Mouse (Mus musculus) T-helper 1 cell (primary cell): Measurements from ENCODE around the gene Als2cr12.
"Not testable (repeated sequence)": the region's sequence is repeated elsewhere in the genome, so short reads cannot be mapped to it uniquely, and the experiment has no call there.

Experiments used
- in situ Hi-C: fragments of 300-600 bp; cut with MboI, MseI; formaldehyde crosslinking; loops from one replicate; pipeline ENCODE4 v1.15.1; 2025; ENCODE audit warnings: high pct_unique_total_duplicates

The Als2cr12 gene

DNA sequence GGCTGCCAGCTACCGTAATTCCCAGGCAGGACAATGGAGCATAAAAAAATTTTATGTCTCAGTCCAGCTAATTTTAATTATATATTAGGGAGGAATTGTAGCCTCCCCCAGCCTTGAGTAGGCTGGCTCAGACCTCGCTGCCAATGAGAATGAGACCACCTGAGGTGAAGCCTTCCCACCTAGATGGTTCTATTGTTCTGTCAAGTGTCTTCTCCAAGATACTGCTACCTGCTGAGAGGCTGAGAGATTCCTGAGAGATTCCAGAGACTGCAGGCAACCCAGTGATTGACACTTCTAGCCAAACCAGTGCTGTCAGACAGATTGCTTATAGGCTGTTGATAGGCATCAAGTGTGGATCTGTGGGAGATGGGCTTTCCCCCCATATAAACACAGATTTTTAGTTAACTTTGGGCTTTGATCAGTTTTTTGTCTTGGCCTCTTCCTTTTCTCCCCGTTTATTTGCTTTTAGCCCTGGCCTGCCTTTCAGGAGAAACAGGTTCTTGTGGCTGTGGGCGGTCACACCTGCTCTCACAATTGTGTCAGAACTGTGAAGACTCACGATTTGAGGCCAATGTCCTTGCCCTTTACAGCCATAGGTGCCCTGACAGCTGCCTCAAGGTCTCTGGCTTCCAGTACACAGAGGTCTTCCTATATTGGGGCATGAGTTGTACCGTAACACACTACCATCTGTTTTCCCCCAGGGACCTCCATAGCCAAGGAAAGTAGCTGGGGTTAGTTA, 5.6 kb downstream of the Als2cr12 start:
- in situ Hi-C loops: no loop called here

DNA sequence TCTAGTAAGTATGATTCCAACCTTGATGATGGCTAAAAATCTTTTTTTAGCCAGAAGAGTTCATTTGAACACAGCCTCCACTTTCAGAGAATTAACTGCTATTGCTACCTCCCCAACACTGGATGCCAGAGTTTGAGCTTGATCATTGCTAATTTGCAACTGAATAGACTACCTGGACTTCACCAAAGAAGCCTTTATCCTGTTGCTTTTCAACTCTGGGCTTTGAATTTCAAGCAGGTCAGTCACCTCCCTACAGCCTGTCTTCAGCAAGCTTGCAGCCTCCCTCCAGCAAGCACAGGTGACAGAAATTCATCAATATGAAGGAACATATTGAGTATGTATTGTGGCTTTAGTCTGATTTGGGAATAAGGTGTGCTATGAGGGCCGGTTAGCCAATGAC, 6.4 kb downstream of the Als2cr12 start:
- in situ Hi-C loops: no loop called here

DNA sequence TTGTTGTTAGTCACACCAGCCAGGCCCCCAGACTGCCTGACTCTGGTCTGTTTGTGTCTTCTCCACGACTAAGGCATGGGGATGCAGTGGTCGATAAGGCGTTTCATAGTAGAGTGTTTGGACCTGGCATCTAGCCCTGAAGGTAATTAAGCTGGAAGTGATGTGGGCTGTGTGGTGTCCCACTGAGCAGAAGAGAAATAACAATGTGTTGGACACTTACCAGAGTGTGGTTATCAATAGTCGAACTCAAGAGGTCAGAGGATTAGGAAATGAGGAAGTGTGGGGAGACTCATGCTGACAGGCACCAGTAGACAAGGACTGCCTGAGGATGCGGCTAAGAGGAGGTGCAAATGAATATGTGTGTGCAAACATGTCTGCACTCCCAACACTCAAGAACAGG, 17.4 kb downstream of the Als2cr12 start:
- in situ Hi-C loops: loop anchor here (5.0 kb wide), 1 partner anchor 116 kb away; no protein-coding TSS in a partner anchor

DNA sequence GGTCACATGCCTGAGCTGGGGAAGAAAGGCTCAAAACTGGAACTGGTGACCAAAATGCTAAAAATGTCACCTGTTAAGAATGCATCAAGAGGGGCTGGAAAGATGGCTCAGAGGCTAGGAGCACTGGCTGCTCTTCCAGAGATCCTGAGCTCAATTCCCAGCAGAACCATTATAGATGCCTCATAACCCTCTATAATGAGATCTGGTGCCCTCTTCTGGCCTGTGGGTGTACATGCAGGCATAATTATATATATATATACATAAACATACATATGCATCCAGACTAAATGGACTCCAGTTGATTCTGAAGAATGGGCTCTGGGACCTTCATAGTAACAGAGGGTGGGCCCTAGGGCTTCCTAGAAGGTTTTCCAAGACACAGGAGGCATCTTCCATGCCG, 18.2 kb downstream of the Als2cr12 start:
- in situ Hi-C loops: loop anchor here (5.0 kb wide), 1 partner anchor 115 kb away; no protein-coding TSS in a partner anchor

DNA sequence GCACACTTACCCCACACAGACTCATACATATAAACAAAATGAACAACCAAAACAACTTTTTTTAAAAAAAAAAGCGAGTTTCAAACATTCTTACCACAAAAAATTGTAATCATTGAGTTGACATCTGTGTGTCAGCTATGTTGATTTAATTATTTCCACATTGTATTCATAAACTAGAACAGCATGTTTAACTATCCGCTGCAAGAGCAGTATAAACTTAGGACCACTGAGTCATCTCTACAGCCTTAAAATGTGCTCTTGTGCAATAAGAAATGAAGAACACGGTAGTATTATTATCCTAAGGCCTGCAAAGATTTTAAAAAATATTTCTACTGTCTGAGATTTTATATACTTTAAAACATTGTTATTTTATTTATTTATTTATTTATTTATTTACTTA, 20.8 kb downstream of the Als2cr12 start:
- in situ Hi-C loops: loop anchor here (5.0 kb wide), 1 partner anchor 113 kb away; no protein-coding TSS in a partner anchor

DNA sequence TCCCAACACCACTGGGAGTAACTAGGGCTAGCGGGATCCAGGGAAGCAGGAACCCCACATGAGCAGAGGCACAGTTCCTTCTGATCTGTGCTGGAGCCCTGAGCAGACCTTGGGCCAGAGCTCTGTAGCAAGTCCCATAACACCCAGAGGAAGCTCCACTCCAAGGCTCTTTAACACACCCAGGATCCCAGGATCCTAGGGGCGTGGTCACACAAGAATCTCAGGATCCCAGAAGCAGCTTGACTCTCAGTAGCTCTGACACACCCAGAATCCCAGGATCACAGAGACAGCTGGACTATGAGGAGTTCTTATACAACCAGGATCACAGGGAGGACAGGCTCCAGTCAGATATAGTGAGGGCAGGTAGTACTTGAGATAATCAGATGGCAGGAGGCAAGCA, 23.7 kb downstream of the Als2cr12 start:
- in situ Hi-C loops: loop anchor here (5.0 kb wide), 1 partner anchor 50 kb away; no protein-coding TSS in a partner anchor

DNA sequence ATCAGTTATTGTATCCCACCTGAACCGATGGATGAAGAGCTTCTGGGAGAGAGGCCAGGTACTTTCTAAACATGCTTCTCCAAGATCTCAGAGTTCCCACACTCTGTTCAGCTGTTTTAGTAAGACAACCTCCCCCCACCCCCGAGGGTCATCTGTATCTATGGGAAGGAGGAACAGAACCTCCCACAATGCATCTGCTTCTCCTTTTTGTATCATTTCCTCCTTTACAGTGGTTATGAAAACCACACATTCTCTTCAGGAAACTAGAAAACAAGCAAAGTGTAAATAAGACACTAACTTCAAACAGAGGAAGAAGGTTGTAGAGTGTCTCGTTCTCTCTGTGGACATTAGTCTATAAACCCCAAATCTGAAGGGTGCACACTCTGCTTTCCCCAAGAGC, 26.2 kb downstream of the Als2cr12 start:
- in situ Hi-C loops: loop anchor here (5.0 kb wide), 1 partner anchor 47 kb away; no protein-coding TSS in a partner anchor

DNA sequence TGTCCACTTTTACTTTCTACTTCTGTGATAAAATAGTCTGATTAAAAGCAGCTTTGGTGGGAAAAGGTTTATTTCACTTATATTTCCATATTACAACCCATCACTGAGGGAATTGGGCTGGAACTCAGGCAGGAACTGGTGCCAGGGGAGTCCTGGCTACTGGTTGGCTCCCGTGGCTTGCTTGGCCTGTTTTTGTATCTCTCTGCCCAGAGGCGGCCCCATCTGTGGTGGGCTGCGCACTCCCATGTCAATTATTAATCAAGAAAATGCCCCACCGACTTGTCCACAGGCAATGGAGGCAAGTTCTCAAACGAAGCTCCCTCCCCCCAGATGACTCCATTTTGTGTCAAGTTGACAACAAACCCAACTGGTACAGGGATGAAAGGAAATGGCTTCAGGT, 27.6 kb downstream of the Als2cr12 start:
- in situ Hi-C loops: no loop called here

DNA sequence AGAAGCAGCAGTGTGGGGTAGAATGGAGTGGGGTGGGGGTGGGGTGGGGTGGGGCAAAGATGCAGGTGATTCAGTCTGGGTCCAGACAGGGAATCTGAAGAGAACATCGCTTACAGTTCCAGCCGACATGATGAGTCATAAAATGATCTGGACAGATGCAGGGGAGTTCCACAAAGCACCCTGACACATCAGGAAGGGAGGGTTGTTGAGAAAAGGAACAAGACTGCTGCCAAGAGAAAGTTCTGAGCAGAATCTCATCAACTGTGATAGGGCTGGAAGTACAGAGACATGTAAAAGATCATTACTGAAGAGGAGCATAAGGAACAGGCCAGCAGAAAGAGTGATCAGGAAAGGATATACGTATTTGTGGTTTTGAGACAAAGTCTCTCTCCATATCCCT, 32.4 kb downstream of the Als2cr12 start:
- in situ Hi-C loops: loop anchor here (5.0 kb wide), 1 partner anchor 189 kb away; no protein-coding TSS in a partner anchor

DNA sequence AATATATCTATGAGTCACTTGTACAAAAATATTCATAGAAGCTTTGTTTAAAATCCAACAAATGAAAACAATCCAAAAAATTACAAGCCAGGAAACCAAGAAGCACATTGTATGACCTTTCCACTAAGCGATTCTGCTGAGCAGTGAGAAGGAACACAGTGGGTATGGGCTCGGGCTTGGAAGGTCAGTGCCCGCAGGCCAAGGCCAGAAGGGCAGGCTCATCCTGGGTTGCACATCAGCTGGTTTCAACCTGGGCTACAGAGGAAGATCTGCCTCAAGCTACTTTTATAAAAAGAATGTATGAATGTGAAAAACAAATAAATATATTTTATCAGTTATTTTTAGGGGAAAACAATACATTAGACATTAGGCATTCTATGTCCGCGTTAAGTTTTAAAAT, 33.1 kb downstream of the Als2cr12 start:
- in situ Hi-C loops: loop anchor here (5.0 kb wide), 1 partner anchor 190 kb away; no protein-coding TSS in a partner anchor

DNA sequence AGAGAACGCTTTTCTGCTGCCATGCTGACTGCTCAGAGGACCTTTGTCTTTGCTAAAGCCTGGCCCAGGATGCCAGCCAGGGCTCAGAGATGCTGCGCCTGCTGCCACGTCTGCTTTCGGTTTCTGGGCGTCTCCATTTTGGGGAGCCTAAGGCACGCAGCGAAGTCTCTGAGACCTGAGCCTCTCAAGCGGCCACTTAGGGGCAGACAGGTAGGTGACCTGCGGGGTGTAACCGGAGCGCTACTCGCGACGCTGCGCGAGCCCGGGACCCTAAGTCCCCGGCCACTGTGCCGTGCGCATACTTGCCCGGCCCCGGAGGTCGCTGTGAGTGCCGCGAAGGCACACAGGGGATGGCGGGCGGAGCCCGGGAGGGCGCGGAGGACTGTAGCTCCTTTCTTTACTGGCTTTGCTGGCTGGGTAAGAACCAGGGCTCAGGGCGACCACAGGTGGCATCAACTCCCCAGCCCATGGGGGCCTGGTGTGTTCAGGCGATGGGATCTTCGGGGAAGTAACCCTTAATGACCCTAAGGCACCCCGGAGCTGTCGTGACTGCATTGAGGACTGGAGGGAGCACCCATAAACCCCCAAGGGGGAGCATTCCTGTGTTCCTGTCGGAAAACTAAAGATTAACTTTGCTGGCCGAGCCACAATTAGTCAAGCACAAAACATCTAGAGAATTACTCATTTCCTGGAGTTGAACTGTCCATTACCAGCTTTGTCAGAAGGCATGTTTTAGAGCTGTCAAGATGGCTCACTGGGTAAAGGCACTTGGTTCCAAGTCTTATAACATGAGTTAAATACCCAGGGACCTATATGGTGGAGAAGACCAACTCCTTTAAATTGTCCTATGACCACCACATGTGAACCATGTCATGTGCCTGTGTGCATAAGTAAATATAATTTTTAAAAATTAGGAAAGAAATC, 43.0 kb downstream of the Als2cr12 start:
- in situ Hi-C loops: no loop called here

DNA sequence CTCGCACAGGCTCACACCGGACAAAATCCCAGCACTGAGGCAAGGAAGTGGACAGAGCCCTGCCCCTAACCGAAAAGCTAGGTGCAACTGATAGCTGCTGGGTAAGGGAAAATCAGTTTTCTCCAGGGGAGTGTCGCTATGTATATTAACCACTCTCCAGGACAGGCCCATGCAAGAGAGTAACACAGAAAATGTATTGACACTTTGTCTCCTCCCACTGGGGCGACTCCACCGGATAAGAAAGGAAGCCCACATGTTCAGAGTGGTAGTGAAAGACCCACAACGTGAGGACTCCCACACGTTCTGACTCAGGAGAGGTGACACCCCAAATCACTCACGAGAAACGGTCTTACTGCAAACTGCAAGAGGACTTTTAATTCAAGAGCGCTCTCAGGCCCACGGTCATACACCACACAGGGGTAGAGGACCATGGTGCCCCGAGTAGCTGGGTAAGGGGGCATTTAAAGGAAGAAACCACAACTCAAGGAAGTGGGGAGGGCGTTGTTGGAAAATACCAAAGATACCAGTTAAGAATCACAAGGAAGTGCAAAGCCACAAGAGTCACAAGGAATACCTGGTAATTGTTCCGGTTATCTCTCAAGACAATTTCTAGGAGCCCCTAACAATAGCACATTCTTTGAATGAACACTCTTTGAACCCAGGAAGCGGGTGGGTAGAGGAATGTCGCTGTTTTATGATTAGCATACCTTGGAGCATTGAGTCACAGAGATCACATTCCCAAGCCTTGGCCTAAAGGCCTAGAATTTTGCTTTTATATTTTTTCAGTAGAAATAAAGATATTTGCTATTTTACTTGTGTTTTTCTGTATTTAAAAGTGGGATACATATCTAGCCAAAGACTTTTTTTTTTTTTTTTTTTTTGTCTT, 44.0 kb downstream of the Als2cr12 start:
- in situ Hi-C loops: not testable (repeated sequence)

DNA sequence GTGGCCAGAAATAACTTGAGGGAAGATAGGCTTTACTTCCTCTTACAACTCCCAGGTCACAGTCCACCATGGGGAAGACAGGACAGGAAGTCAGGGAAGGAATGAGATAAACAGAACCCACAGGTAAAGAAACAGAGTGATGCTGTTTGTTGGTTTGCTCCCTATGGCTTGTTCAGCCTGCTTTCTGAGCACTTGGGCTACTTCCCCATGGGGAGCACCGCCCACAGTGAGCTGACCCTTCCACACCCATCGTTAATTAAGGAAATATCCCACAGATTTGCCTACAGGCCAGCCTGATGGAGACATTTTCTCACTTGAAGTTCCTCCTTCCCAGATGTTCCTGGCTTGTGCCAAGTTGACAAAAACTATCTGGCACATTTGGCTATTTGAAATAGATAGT, 66.9 kb downstream of the Als2cr12 start:
- in situ Hi-C loops: not testable (repeated sequence)

DNA sequence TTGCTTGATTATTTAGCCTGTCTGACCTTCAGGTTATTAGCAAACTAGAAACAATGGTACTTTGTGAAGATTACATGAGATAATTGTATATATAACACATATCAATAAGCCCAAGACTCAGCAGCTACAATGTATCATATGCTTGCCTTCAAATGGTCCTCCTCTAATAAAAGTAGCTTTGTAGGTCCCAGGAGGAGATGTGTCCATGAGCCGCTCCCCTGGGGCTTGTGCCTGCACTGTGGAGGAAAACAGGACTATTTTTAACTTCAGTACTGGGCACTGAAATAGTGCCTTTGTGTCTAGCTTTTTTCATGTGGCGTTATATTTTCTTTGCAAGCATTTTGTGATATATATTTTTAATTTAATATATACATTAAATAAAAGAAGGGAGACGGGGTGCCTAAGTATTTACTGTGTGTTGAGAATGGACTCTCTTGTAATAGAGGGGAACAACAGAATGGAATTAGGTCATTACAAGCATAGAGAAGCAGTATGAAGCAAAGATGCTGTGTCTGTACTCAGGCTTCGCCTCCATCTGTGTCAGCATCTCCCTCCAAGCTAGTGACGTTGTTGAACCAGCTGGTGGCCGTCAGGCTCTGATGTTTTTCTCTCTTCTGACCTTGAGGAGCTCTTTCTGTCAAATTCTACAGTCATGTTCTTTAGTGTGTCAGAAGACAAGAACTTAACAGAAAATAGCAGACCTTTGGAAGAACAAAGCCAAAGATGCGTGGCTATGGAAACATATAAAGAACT, 73.6 kb downstream of the Als2cr12 start:
- in situ Hi-C loops: loop anchor here (5.0 kb wide), 1 partner anchor 50 kb away; no protein-coding TSS in a partner anchor

DNA sequence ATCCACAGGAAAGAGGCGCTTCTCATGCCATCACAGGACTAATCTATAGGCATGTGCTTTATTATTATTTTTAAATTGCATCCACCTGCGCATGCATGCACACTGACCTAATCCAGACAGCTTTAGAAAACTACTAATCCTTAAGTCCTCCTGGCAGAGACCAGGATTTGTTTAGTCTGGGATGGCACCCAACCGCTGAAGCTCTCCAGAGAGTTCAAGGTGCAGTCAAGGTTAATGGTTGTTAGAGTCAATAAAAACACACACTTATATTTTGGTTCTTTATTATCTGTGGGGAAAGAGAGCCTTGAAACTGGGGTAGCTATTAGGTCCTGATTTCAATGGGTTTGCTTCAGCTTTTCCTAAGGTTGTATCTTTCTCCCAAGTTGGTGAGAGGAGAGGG, 74.5 kb downstream of the Als2cr12 start:
- in situ Hi-C loops: loop anchor here (5.0 kb wide), 1 partner anchor 51 kb away; no protein-coding TSS in a partner anchor

DNA sequence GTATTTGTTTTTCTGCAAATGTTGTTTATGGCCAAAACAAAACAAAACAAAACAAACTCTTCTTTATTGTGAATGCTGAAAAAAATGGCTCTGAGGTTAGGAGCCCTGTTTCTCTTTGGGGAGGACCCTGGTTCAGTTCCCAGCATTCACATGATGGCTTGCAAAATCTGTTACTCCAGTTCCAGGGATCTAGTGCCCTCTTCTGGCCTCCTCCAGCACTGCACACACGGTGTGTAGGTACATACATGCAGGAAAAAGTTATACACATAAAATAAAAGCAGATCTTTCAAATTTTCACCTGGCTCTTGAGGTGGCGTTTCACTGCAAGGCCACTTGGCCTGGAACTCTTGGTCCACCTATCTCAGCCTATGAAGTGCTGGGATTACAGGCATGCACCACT, 77.0 kb downstream of the Als2cr12 start:
- in situ Hi-C loops: no loop called here

DNA sequence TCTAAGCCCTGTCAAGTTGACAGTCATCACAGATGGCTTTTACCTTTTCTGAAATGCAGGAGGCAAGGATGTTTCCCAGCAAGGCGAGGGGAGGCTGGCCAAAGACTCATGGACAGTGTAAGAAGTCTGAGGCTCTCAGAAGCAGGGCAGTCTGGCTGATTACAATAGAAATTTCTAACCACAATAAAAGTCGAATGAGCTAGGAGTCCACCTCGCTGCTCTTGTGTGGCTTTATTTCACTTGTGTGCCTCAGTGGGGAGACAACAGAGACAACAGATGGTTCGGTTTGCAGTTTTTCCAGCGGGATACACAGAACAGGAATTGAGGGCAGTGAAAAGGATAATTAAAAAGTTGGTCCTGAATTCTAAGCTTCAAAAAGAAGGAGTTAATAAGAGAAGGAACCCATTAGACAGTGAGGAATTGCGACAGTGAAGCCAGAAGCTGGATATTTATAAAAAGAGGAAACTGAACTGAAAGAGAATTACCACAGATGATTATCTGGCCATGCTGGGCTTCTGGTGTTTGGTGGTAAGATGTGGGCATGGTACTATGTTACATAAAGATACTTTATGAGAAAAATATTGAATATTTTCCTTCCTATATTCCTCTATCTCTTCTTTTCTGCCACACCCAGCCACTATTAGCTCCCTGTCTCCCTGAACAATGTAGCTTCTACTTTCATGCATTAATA, 77.7 kb downstream of the Als2cr12 start:
- in situ Hi-C loops: no loop called here

DNA sequence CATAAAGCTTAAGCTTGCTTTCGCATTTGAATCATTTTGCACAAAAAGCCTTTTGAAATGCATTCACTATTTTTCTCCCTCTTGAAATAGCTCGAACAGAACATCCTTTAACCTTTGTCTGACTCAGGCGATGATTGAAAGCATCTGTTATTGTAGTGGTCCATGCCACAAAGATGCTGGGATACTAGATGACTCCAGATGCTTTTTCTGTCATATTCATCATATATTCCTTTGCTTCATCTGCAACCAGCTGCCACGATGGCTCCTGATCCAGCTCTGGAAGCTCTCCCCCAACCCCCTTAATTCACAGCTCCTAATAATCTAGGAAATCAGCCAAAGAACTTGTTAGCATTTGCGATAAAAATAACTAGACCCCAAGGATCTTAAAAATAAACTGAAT, 78.7 kb downstream of the Als2cr12 start:
- in situ Hi-C loops: no loop called here

DNA sequence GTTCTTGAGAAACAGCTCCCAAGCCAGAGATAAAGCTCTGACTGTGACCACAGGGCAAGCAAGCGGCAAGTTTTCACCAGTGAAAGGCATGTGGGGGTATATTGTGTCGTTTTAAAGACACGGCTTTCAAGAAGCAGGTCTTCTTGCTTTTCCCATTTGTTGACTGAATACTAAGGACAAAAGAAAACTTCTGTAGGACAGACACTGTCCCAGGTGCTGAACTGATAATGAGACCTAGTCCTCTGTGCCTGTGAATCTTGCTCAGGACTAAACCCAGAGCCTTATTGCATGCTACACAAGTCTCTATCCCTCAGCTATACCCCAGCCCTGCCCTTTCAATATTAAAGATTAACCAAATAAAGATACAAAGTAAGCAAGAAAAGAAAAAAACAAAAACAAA, 79.6 kb downstream of the Als2cr12 start:
- in situ Hi-C loops: no loop called here

DNA sequence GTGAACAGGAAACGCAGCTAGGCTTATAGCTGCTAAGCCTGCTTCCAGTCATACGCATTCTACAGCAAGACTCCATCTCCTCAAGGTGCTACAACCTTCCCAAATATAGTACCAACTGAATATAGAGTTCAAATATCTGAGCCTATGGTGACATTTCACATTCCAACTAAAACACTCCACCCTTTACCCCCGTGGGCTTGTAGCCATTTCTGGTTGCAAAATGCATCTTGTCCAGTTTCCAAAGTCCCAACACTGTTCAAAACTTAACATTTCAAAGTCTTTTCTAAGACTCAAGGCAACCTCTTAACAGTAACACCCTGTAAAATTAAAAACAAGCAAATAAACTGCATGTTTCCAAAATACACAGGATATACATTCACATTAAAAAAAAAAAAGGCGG, 80.6 kb downstream of the Als2cr12 start:
- in situ Hi-C loops: no loop called here
